Mouse (Mus musculus) cerebellum, adult 18-20 months (tissue): ENCODE data around the gene Zkscan6.
A peak's percentile ranks its signal among the peaks of the same experiment; 100 is the strongest.

Source experiments
- DNase-seq, 2 experiments: peaks; one replicate each; pipeline ENCODE4 v3.0.0; 2021

The Zkscan6 gene

GRCm38 (mm10) chr11:65814381-65814780 lies 7.4 kb downstream of the Zkscan6 start:
- peak; percentile 11 to 17 for DNase-seq

- DNase-seq: no peak
Measured at GRCm38 (mm10) chr11:65816237-65816636, 9.3 kb downstream of the Zkscan6 start.

GRCm38 (mm10) chr11:65818193-65818592 lies 11.2 kb downstream of the Zkscan6 start:
- DNase-seq: no peak

DNA sequence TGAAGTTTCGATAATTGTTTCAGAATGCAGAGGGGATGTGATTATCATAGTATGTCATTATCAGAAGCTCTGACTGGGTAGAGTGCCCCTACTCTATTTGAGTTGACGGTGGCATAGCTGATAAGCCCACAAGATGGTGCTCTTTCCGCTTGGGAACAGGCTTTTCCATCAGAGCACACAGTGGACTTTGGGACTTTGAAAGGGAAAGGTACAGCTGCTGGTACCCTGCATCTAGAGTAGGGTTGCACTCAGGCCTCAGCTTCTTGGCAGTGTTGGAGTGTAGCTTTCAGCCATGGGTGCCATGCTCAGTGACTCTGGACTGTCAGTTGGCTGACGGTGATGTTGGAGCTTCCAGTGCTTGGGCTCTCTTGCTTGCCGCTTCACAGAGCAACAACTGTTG lies 13.3 kb downstream of the Zkscan6 start:
- no peak for DNase-seq

- peak; percentile 63 to 69 for DNase-seq
Measured at GRCm38 (mm10) chr11:65820877-65821276, 13.9 kb downstream of the Zkscan6 start.

DNA sequence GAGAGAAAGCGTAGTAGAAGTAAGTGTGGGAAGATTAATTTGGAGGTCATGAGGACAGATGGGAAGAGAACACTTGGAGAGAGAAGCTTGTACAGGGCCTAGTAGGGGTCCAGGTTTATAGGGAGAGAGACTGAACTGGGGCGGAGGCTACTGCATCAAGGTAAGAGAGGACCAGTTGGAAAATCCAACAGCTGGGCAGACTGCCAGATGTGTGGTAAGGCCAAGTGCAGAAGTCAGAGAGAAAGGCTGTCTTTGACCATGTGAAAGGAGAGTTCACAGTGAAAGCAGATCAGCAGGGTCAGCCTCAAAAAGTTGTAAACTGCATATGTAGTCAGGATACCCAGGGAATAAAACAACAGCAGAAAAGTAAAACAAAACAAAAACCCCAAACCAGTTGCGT lies 17.6 kb downstream of the Zkscan6 start:
- DNase-seq: no peak

DNA sequence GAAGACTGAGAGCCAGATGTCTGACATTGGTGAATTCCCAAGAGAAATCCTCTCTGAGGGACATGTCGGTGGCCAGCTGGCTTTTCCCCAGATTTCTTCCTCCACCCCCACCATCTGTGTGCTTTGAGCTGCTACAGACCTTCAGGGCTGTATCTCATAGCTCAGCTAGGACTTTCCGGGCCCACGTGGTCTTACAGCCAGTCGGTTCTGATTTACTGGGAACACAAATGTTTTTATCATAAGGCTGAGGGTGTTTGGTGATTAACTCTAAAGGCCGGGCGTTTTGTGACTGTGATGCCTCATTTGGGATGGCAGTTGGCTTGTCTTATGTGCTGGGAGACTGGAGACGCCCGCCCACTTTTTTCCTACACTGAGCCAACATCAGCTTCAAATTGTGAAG lies 32.0 kb downstream of the Zkscan6 start:
- DNase-seq: peak; percentile 12 to 13

- DNase-seq: no peak
Measured at GRCm38 (mm10) chr11:65846446-65846845, 39.5 kb downstream of the Zkscan6 start.

- DNase-seq: peak in 1 of 2 experiments; percentile 8
Measured at GRCm38 (mm10) chr11:65852066-65852465, 45.1 kb downstream of the Zkscan6 start.

GRCm38 (mm10) chr11:65861476-65861875 lies 54.5 kb downstream of the Zkscan6 start:
- no peak for DNase-seq

DNA sequence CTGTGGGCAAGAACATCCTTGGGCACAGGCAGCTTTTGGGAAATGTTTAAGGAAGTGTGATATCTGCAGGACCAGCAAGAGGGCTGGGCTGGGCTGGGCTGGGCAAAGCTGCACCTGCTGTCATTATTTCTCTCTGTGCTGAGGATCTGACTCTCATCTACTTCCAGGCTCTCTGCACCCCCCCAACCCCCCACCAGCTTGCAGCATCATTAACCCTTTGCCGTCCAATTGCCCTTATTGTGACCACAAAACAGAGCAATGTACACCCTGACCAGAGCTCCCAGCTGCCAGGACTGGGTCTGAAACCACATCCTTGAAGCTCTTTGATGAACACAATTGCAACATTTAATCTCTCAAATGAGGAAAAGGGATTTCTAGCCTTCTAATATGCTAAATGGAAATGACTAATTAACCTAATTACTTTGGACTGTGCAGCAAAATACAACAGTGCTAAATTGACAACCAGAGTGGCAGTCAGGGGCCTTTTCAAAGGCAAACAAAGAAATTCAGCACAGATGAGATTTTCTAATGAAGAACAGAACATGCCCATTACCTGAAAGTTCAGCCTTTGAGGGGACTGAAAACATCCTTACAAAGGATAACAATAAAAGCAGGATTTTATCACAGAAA lies 70.3 kb downstream of the Zkscan6 start:
- DNase-seq: no peak
